Mouse (Mus musculus) liver, embryonic 11.5 days (tissue): ENCODE results near the gene Trpm2. TPM values are rescaled to one million over a fixed set of nuclear protein-coding genes. Genes with fewer than 3 reads are reported as not detected.
A peak's percentile ranks its signal among the peaks of the same experiment; 100 is the strongest.

Experiments used
- ATAC-seq: fragments of 200-750 bp; cut with Nextera tagmentation; replicated peaks from 2 replicates; pipeline ENCODE4 v1.8.0; 2017; ENCODE audit warnings: moderate number of reproducible peaks, mild to moderate bottlenecking, moderate TSS enrichment, moderate library complexity; ENCODE audit not compliant: low FRiP score
- DNase-seq: peaks from one replicate; pipeline ENCODE4 v3.0.0-alpha.2; 2017; ENCODE audit warnings: low spot score
- H3K27ac ChIP-seq: fragments of 300-500 bp; sonication (generic); 2 replicates; pipeline ENCODE4 v1.5.1; 2014; ENCODE audit warnings: mild to moderate bottlenecking, low read depth, low read length, control low read depth
- H3K27me3 ChIP-seq: fragments of 300-500 bp; sonication (generic); replicated peaks from 2 replicates; pipeline ENCODE4 v1.6.1; 2014; ENCODE audit warnings: low read length, mixed read lengths; ENCODE audit not compliant: control insufficient read depth, insufficient read depth
- H3K36me3 ChIP-seq: fragments of 300-500 bp; sonication (generic); 2 replicates; pipeline ENCODE4 v1.6.1; 2014; ENCODE audit warnings: mild to moderate bottlenecking, low read length, moderate library complexity, mixed read lengths; ENCODE audit not compliant: control insufficient read depth, insufficient read depth
- H3K4me1 ChIP-seq: fragments of 300-500 bp; sonication (generic); replicated peaks from 2 replicates; pipeline ENCODE4 v1.6.1; 2014; ENCODE audit warnings: low read length, mixed read lengths; ENCODE audit not compliant: control insufficient read depth, insufficient read depth
- H3K4me2 ChIP-seq: fragments of 300-500 bp; sonication (generic); 2 replicates; pipeline ENCODE4 v1.6.1; 2014; ENCODE audit warnings: mild to moderate bottlenecking, control low read depth, moderate library complexity
- H3K4me3 ChIP-seq: fragments of 300-500 bp; sonication (generic); 2 replicates; pipeline ENCODE4 v1.5.1; 2014; ENCODE audit warnings: low read depth, low read length, control low read depth
- H3K9ac ChIP-seq: fragments of 300-500 bp; sonication (generic); 2 replicates; pipeline ENCODE4 v1.6.1; 2014; ENCODE audit warnings: low read depth, low read length, control low read depth
- H3K9me3 ChIP-seq: fragments of 300-500 bp; sonication (generic); 2 replicates; pipeline ENCODE4 v1.6.1; 2016; ENCODE audit warnings: low read length, inconsistent platforms, mixed read lengths; ENCODE audit not compliant: control insufficient read depth
- WGBS: fragments of 180-500 bp; shearing (Covaris S2); extraction: QIAGEN DNeasy Blood & Tissue Kit; methylation state at CpG from one replicate; pipeline ENCODE4 v1.1.7; 2014; 5-methylcytosine and 5-hydroxymethylcytosine counted together
- polyA plus RNA-seq: library from polyadenylated mRNA; unstranded; fragments of >200 nt; fragmentation: Nextera tagmentation; extraction: Ambion mirVana; gene quantifications from 2 replicates; pipeline ENCODE4 v1.2.1, GENCODE M21; 2014

The Trpm2 gene
- polyA plus RNA-seq, 1 experiment from 2014 or later: 1.2 TPM

- Histone ChIP-seq H3K27ac (no peak overlapping the region), H3K4me3 (no peak overlapping the region), H3K4me1 (peaks cover 26% of the 10 kb centered on the region), H3K4me2 (no peak overlapping the region), H3K36me3 (peaks cover 64% of the 10 kb centered on the region), H3K9ac (no peak overlapping the region), H3K9me3 (no peaks in the 10 kb centered on the region), H3K27me3 (no peaks in the 10 kb centered on the region)
- 90% methylated on average over 11 of the region's 11 CpGs for WGBS
- ATAC-seq: no peak
- no peak for DNase-seq
Observed at GRCm38 (mm10) chr10:78001796-78002195, 31.4 kb upstream of the Trpm2 start.

GRCm38 (mm10) chr10:78000200-78000599 lies 29.8 kb upstream of the Trpm2 start:
- Histone ChIP-seq H3K9me3 (no peaks in the 10 kb centered on the region), H3K4me2 (no peak overlapping the region), H3K9ac (no peak overlapping the region), H3K4me1 (peaks cover 10% of the 10 kb centered on the region), H3K27ac (no peak overlapping the region), H3K4me3 (no peak overlapping the region), H3K36me3 (peaks cover 77% of the 10 kb centered on the region), H3K27me3 (no peaks in the 10 kb centered on the region)
- ATAC-seq (no peak), DNase-seq (no peak)
- WGBS: 95% methylated on average over 5 of the region's 5 CpGs

GRCm38 (mm10) chr10:77995639-77996038 lies 25.3 kb upstream of the Trpm2 start:
- no peaks in the 10 kb centered on the region for H3K27me3 ChIP-seq
- no peak overlapping the region for H3K27ac ChIP-seq
- no peaks in the 10 kb centered on the region for H3K9me3 ChIP-seq
- H3K4me1 ChIP-seq: no peaks in the 10 kb centered on the region
- H3K36me3 ChIP-seq: peaks cover 86% of the 10 kb centered on the region
- no peak for ATAC-seq
- H3K9ac ChIP-seq: no peak overlapping the region
- WGBS: 93% methylated on average over 3 of the region's 3 CpGs
- no peak overlapping the region for H3K4me2 ChIP-seq
- no peak for DNase-seq
- H3K4me3 ChIP-seq: no peak overlapping the region

- Histone ChIP-seq H3K27me3 (no peaks in the 10 kb centered on the region), H3K9ac (no peak overlapping the region), H3K4me3 (no peak overlapping the region), H3K4me1 (no peaks in the 10 kb centered on the region), H3K36me3 (peaks cover 30% of the 10 kb centered on the region), H3K27ac (no peak overlapping the region), H3K9me3 (no peaks in the 10 kb centered on the region), H3K4me2 (no peak overlapping the region)
- ATAC-seq (no peak), DNase-seq (no peak)
- WGBS: 87% methylated on average over 5 of the region's 5 CpGs
Observed at GRCm38 (mm10) chr10:77985775-77986174, 15.4 kb upstream of the Trpm2 start.

GRCm38 (mm10) chr10:77984660-77985059 lies 14.3 kb upstream of the Trpm2 start:
- Histone ChIP-seq H3K27me3 (no peaks in the 10 kb centered on the region), H3K9ac (no peak overlapping the region), H3K4me2 (no peak overlapping the region), H3K36me3 (peaks cover 19% of the 10 kb centered on the region), H3K4me3 (no peak overlapping the region), H3K4me1 (no peaks in the 10 kb centered on the region), H3K27ac (no peak overlapping the region), H3K9me3 (no peaks in the 10 kb centered on the region)
- 2% methylated on average over 4 of the region's 4 CpGs for WGBS
- DNase-seq: peak; percentile 66
- peak; percentile 63 for ATAC-seq

GRCm38 (mm10) chr10:77978351-77979350 lies 8.3 kb upstream of the Trpm2 start, which contains the start of gene 1810043G02Rik:
Gene 1810043G02Rik (plus strand): TSS chr10:77978524.
- peak within 1 kb of the TSS; percentile 67 for H3K4me3 ChIP-seq
- H3K27me3 ChIP-seq: no peaks in the 10 kb centered on the region
- H3K4me2 ChIP-seq: peak within 1 kb of the TSS; percentile 67
- ATAC-seq: peak; percentile 96
- peak within 1 kb of the TSS; percentile 71 for H3K9ac ChIP-seq
- H3K9me3 ChIP-seq: no peaks in the 10 kb centered on the region
- H3K4me1 ChIP-seq: peaks cover 10% of the 10 kb centered on the region
- DNase-seq: peak; percentile 99
- H3K27ac ChIP-seq: no peak within 1 kb of the TSS
- WGBS: 2% methylated on average over 57 of the region's 57 CpGs
- H3K36me3 ChIP-seq: no peaks in the 10 kb centered on the region

GRCm38 (mm10) chr10:77976458-77977150 lies 6.2 kb upstream of the Trpm2 start:
- H3K36me3 ChIP-seq: no peaks in the 10 kb centered on the region
- H3K27me3 ChIP-seq: no peaks in the 10 kb centered on the region
- no peak overlapping the region for H3K9ac ChIP-seq
- DNase-seq (no peak), ATAC-seq (no peak)
- no peaks in the 10 kb centered on the region for H3K9me3 ChIP-seq
- H3K4me1 ChIP-seq: peaks cover 10% of the 10 kb centered on the region
- H3K4me3 ChIP-seq: no peak overlapping the region
- no peak overlapping the region for H3K4me2 ChIP-seq
- 74% methylated on average over 8 of the region's 8 CpGs for WGBS
- H3K27ac ChIP-seq: no peak overlapping the region

GRCm38 (mm10) chr10:77975653-77976052 lies 5.3 kb upstream of the Trpm2 start:
- ATAC-seq (no peak), DNase-seq (no peak)
- no peaks in the 10 kb centered on the region for H3K9me3 ChIP-seq
- no peak overlapping the region for H3K4me3 ChIP-seq
- 16% methylated on average over 4 of the region's 4 CpGs for WGBS
- no peaks in the 10 kb centered on the region for H3K36me3 ChIP-seq
- no peak overlapping the region for H3K9ac ChIP-seq
- no peak overlapping the region for H3K4me2 ChIP-seq
- peaks cover 10% of the 10 kb centered on the region for H3K4me1 ChIP-seq
- H3K27me3 ChIP-seq: peaks cover under 1% of the 10 kb centered on the region
- no peak overlapping the region for H3K27ac ChIP-seq
